Mouse (Mus musculus) liver, postnatal 0 days (tissue): ENCODE measurements around the gene Utrn.

Experiments used
- CTCF ChIP-seq: sonication (generic); IDR thresholded peaks from 2 replicates; pipeline ENCODE4 v1.5.1; 2016; ENCODE audit warnings: antibody characterized with exemption, low read depth
- EP300 ChIP-seq: IDR thresholded peaks from 2 replicates; pipeline ENCODE4 v1.6.1; 2016; ENCODE audit warnings: antibody characterized with exemption, low read depth, mild to moderate bottlenecking

DNA sequence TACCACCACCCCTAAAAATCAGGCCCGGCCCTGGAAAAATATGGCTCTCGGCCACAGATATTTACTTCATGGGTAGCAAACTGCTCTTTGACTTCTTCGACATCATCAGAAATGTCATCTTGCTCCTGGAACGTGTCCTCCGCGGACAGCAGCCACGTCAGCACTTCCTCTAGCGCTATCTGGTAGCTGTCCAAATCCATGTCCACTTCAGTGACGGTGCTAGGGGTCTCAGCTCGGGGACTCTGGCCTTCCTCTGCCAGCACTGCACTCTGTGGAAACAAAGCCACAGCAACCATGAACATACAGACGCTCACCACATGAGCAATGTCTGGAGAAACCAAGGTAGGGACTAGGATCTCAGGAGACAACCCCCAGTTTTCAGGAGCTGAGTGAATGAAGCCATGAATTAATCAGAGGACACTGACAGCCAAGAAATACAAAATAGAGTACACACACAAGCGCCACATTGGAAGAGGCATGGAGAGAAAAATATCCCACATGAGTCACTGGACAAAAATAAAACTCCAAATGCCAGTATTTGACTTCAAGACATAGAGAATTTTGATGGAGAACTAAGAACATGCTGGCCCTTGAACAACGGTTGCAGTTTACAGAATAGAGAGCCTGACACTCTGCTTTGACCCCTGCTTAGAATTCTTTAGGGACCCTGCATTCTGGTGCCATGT is 129.7 kb downstream of the Utrn start:
- TF ChIP-seq CTCF (no peak), EP300 (no peak)
